Mouse (Mus musculus) limb, embryonic 13.5 days (tissue): ENCODE measurements at regions not wholly inside any gene's neighbourhood (a gene's known extent, or its start where the extent isn't known, plus 50 kb on each side); places are given as distances from the start of the nearest gene placed in this dataset.

Experiments
- ATAC-seq: fragments of 200-750 bp; cut with Nextera tagmentation; 2 replicates; pipeline ENCODE4 v1.8.0; 2017; ENCODE audit warnings: low read depth, moderate number of reproducible peaks, moderate TSS enrichment; ENCODE audit not compliant: low FRiP score
- H3K27ac ChIP-seq: fragments of 300-500 bp; sonication (generic); 2 replicates; pipeline ENCODE4 v1.5.1; 2015; ENCODE audit warnings: inconsistent platforms, mild to moderate bottlenecking, moderate library complexity
- H3K27me3 ChIP-seq: fragments of 300-500 bp; sonication (generic); 2 replicates; pipeline ENCODE4 v1.6.1; 2015; ENCODE audit warnings: mild to moderate bottlenecking, inconsistent platforms
- H3K36me3 ChIP-seq: fragments of 300-500 bp; sonication (generic); 2 replicates; pipeline ENCODE4 v1.6.1; 2015; ENCODE audit warnings: inconsistent platforms, mild to moderate bottlenecking, moderate library complexity
- H3K4me1 ChIP-seq: fragments of 300-500 bp; sonication (generic); 2 replicates; pipeline ENCODE4 v1.6.1; 2015; ENCODE audit warnings: inconsistent platforms
- H3K4me2 ChIP-seq: fragments of 300-500 bp; sonication (generic); replicated peaks from 2 replicates; pipeline ENCODE4 v1.6.1; 2015; ENCODE audit warnings: inconsistent platforms, mild to moderate bottlenecking, moderate library complexity
- H3K4me3 ChIP-seq: fragments of 300-500 bp; sonication (generic); 2 replicates; pipeline ENCODE4 v1.5.1; 2015; ENCODE audit warnings: moderate library complexity, mild to moderate bottlenecking, inconsistent platforms
- H3K9ac ChIP-seq: fragments of 300-500 bp; sonication (generic); 2 replicates; pipeline ENCODE4 v1.6.1; 2015; ENCODE audit warnings: mild to moderate bottlenecking, inconsistent platforms
- H3K9me3 ChIP-seq: fragments of 300-500 bp; sonication (generic); 2 replicates; pipeline ENCODE4 v1.6.1; 2016; ENCODE audit warnings: inconsistent platforms
- WGBS: fragments of 180-500 bp; shearing (Covaris S2); methylation state at CpG from one replicate; pipeline ENCODE4 v1.1.7; 2015; 5-methylcytosine and 5-hydroxymethylcytosine counted together

GRCm38 (mm10) chr9:112405772-112406315 is 170.1 kb upstream of the Arpp21 start:
- H3K9ac ChIP-seq: no peak overlapping the region
- H3K4me2 ChIP-seq: no peak overlapping the region
- ATAC-seq: no peak

GRCm38 (mm10) chr9:112370746-112371145 is 135.0 kb upstream of the Arpp21 start:
- H3K4me1 ChIP-seq: no peaks in the 10 kb centered on the region
- no peaks in the 10 kb centered on the region for H3K9me3 ChIP-seq
- 74% methylated on average over 1 of the region's 1 CpGs for WGBS
- H3K4me3 ChIP-seq: no peak overlapping the region
- H3K36me3 ChIP-seq: no peaks in the 10 kb centered on the region
- H3K27me3 ChIP-seq: no peaks in the 10 kb centered on the region
- H3K9ac ChIP-seq: no peak overlapping the region
- no peak for ATAC-seq
- no peak overlapping the region for H3K4me2 ChIP-seq
- H3K27ac ChIP-seq: no peak overlapping the region

More at GRCm38 (mm10) chr9:112405772-112406315, 170.1 kb upstream of the Arpp21 start:
- Histone ChIP-seq H3K9me3 (no peaks in the 10 kb centered on the region), H3K4me3 (no peak overlapping the region), H3K36me3 (no peaks in the 10 kb centered on the region), H3K27ac (no peak overlapping the region), H3K27me3 (no peaks in the 10 kb centered on the region), H3K4me1 (no peaks in the 10 kb centered on the region)

GRCm38 (mm10) chr9:112367291-112367690 is 131.6 kb upstream of the Arpp21 start:
- ATAC-seq: no peak
- Histone ChIP-seq H3K4me3 (no peak overlapping the region), H3K27me3 (no peaks in the 10 kb centered on the region), H3K27ac (no peak overlapping the region), H3K4me1 (no peaks in the 10 kb centered on the region), H3K4me2 (no peak overlapping the region), H3K36me3 (no peaks in the 10 kb centered on the region), H3K9me3 (no peaks in the 10 kb centered on the region), H3K9ac (no peak overlapping the region)

DNA sequence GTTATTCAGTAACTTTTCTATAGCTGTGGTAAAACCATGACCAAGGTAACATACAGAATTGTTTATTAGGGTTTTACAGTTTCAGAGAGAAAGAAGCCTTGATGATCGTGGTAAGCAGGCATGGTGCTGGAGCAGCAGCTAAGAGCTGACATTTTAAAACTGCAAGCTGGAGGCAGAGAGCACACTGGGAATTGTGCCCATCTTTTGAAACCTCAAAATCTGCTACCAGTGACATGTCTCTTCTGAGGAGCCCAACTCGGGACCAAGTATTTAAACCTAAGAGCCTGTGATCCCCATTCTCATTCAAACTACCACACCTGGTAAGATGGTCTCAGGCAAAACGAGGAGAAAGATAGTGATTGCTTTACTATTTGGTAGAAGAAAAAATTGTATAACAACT is 125.6 kb upstream of the Arpp21 start:
- Histone ChIP-seq H3K4me1 (no peaks in the 10 kb centered on the region), H3K27me3 (no peaks in the 10 kb centered on the region), H3K36me3 (no peaks in the 10 kb centered on the region), H3K4me3 (no peak overlapping the region), H3K9ac (no peak overlapping the region), H3K4me2 (no peak overlapping the region), H3K9me3 (no peaks in the 10 kb centered on the region), H3K27ac (no peak overlapping the region)
- WGBS: 83% methylated on average over 3 of the region's 3 CpGs
- ATAC-seq: no peak

DNA sequence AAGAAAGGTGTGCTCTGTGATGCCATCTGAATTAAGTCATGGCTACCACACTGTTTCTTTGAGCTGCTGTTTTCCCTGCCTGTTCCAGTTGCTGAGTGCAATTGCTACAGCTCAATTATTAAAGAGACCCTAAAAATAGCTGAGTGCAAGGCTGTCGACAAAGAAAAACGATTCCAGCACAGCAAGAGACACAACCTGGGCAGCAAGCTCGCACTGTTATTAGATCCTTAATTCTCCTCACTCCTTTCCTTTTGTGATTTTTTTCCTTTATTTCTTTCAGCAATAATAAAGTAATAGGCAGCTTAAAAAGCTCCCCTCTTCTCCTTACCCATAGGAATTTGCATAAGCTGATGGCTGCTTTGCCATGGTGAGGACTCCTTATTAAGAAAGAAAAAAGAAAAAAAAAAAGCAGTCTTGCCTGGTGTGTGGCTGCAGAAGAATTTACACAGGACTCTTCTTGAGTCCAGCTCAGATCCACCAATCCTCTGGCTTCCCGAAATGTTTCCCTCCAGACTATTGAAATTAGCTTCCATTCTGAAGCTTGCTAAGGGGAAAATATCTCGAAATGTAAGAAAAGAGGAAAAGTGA is 123.1 kb upstream of the Arpp21 start:
- Histone ChIP-seq H3K36me3 (no peaks in the 10 kb centered on the region), H3K9ac (no peak overlapping the region), H3K27me3 (no peaks in the 10 kb centered on the region), H3K27ac (no peak overlapping the region), H3K9me3 (no peaks in the 10 kb centered on the region), H3K4me1 (no peaks in the 10 kb centered on the region), H3K4me3 (no peak overlapping the region), H3K4me2 (no peak overlapping the region)
- ATAC-seq: no peak
- WGBS: 49% methylated on average over 5 of the region's 5 CpGs

DNA sequence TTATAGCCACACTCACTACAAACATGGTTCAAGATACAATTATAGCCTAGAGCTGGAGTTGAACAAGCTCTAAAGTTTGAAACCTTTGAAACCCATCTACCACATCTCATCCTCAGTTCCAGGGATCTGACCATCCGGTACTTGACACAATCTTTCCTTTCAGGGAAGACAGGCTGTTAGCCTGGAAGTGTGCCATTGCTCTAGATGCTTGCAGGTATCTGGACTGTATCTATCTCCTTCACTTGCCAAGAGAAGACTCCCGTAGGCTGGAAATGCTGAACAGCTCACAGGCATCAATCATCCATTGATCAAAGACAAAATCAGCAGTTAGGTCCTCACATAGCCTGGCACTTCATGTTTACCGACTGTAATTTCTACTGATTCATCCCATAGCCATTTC is 117.5 kb upstream of the Arpp21 start:
- 76% methylated on average over 3 of the region's 3 CpGs for WGBS
- no peaks in the 10 kb centered on the region for H3K9me3 ChIP-seq
- no peak for ATAC-seq

GRCm38 (mm10) chr9:112348942-112349341 is 113.2 kb upstream of the Arpp21 start:
- Histone ChIP-seq H3K9ac (no peak overlapping the region), H3K27ac (no peak overlapping the region), H3K27me3 (no peaks in the 10 kb centered on the region), H3K4me3 (no peak overlapping the region), H3K4me2 (no peak overlapping the region), H3K9me3 (no peaks in the 10 kb centered on the region), H3K36me3 (no peaks in the 10 kb centered on the region), H3K4me1 (no peaks in the 10 kb centered on the region)
- no peak for ATAC-seq

More for the DNA sequence above, 117.5 kb upstream of the Arpp21 start:
- Histone ChIP-seq H3K27me3 (no peaks in the 10 kb centered on the region), H3K36me3 (no peaks in the 10 kb centered on the region), H3K9ac (no peak overlapping the region), H3K27ac (no peak overlapping the region), H3K4me1 (no peaks in the 10 kb centered on the region), H3K4me3 (no peak overlapping the region), H3K4me2 (no peak overlapping the region)

DNA sequence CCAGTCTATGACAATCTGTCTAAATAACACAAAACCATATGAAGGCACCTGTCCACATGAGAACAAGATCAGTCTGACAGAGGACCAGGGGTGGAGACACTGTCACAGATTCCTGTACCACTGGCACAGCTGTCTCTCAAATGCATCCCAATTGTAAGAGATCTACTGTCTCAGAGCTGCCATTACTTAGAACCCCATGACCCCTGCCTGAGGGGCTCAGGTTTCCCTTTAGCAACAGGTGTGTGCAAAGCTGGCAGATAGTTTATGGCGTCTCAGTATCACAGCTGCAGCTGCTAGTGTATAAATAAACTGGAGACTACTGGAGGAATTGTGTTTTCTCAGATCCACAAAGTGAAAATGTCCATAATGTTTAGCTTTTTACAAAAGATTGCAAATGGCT is 109.1 kb upstream of the Arpp21 start:
- WGBS: 30% methylated on average over 1 of the region's 1 CpGs
- no peak overlapping the region for H3K4me2 ChIP-seq
- peak; percentile 86 for ATAC-seq

DNA sequence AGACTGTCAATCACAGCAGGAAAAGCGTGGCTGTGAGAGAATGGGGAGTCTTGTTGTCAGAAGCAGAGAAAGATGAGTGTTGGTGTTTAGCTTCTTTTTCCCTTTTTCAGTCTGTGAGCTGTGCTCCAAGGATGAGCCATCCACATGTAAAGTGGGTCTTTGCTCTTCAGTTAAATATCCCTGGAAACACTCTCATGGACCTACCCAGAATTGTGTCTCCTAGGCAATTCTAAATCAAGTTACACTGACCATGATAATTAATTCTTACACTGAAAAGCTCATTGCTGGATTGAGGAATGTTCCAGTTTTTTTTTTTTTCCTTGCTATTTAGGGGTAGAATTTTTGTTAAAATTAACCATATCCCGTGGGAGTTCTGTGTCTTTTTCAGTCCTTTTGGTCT is 104.6 kb upstream of the Arpp21 start:
- ATAC-seq: no peak
- Histone ChIP-seq H3K9ac (no peak overlapping the region), H3K4me3 (no peak overlapping the region), H3K36me3 (no peaks in the 10 kb centered on the region), H3K27ac (no peak overlapping the region), H3K4me2 (no peak overlapping the region), H3K9me3 (no peaks in the 10 kb centered on the region), H3K27me3 (no peaks in the 10 kb centered on the region), H3K4me1 (no peaks in the 10 kb centered on the region)
- 79% methylated on average over 2 of the region's 2 CpGs for WGBS

More for the DNA sequence above, 109.1 kb upstream of the Arpp21 start:
- H3K9me3 ChIP-seq: no peaks in the 10 kb centered on the region
- H3K9ac ChIP-seq: no peak overlapping the region
- no peaks in the 10 kb centered on the region for H3K4me1 ChIP-seq
- H3K36me3 ChIP-seq: no peaks in the 10 kb centered on the region
- no peak overlapping the region for H3K27ac ChIP-seq
- no peaks in the 10 kb centered on the region for H3K27me3 ChIP-seq
- H3K4me3 ChIP-seq: no peak overlapping the region

GRCm38 (mm10) chr9:112320016-112320415 is 84.3 kb upstream of the Arpp21 start:
- Histone ChIP-seq H3K27me3 (no peaks in the 10 kb centered on the region), H3K9me3 (no peaks in the 10 kb centered on the region), H3K4me2 (no peak overlapping the region), H3K4me3 (no peak overlapping the region), H3K9ac (no peak overlapping the region), H3K4me1 (no peaks in the 10 kb centered on the region), H3K36me3 (no peaks in the 10 kb centered on the region), H3K27ac (no peak overlapping the region)
- no peak for ATAC-seq
- 83% methylated on average over 5 of the region's 5 CpGs for WGBS

DNA sequence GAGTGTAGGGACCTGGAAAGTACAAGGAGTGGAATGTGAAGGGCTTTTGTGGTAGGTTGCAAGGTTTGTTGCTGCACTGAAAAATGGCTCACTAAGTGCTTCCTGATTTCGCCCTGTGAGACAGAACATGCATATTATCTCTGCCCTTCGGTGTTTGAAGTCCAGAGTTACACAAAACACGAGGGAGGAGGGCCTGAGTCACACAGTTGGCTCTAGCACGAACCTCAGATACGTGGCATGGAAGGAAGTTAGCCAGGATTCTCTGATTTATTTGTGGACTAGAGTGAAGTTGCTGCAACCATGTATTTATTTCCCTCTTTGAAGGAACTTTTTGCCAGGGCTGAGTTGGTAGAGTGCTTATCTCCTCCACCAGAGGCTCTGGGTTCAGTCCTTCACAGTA is 73.2 kb upstream of the Arpp21 start:
- Histone ChIP-seq H3K27ac (no peak overlapping the region), H3K4me2 (no peak overlapping the region), H3K27me3 (no peaks in the 10 kb centered on the region), H3K36me3 (no peaks in the 10 kb centered on the region), H3K9me3 (no peaks in the 10 kb centered on the region), H3K4me3 (no peak overlapping the region), H3K9ac (no peak overlapping the region), H3K4me1 (no peaks in the 10 kb centered on the region)
- WGBS: 70% methylated on average over 5 of the region's 5 CpGs
- no peak for ATAC-seq

DNA sequence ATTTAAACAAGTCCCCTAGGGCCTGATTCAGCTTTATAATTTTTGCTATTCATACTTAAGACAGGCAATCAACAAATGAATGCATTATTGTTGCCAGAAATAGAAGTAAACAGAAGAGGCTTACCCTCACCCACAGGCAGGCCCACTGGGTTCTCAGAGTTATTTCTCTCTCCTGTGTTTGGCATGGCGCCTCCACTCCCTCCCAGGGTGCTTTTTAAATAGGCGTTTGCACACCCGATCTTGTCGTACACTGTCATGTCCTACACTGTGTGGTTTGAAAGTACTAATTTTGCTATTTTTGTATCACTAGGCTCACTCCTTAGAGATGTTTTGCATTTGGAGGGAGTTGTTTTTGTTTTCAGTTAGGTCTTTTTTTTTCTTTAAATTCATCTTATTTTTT is 72.1 kb upstream of the Arpp21 start:
- H3K9me3 ChIP-seq: no peaks in the 10 kb centered on the region
- no peak for ATAC-seq
- no peak overlapping the region for H3K9ac ChIP-seq
- H3K27ac ChIP-seq: no peak overlapping the region
- H3K27me3 ChIP-seq: no peaks in the 10 kb centered on the region
- H3K4me3 ChIP-seq: no peak overlapping the region
- H3K36me3 ChIP-seq: no peaks in the 10 kb centered on the region
- no peaks in the 10 kb centered on the region for H3K4me1 ChIP-seq
- H3K4me2 ChIP-seq: no peak overlapping the region
- 77% methylated on average over 4 of the region's 4 CpGs for WGBS

GRCm38 (mm10) chr9:112291875-112292274 is 56.1 kb upstream of the Arpp21 start:
- Histone ChIP-seq H3K9me3 (no peaks in the 10 kb centered on the region), H3K27me3 (no peaks in the 10 kb centered on the region), H3K27ac (no peak overlapping the region), H3K36me3 (no peaks in the 10 kb centered on the region), H3K9ac (no peak overlapping the region), H3K4me2 (no peak overlapping the region), H3K4me3 (no peak overlapping the region), H3K4me1 (no peaks in the 10 kb centered on the region)
- 77% methylated on average over 3 of the region's 3 CpGs for WGBS
- 0 out of 2 replicates have a peak, but pooled peaks have one; percentile 59 for ATAC-seq
